Mouse (Mus musculus): ENCODE measurements at regions not wholly inside any gene's neighbourhood (a gene's known extent, or its start where the extent isn't known, plus 50 kb on each side); places are given as distances from the start of the nearest gene placed in this dataset.

DNA sequence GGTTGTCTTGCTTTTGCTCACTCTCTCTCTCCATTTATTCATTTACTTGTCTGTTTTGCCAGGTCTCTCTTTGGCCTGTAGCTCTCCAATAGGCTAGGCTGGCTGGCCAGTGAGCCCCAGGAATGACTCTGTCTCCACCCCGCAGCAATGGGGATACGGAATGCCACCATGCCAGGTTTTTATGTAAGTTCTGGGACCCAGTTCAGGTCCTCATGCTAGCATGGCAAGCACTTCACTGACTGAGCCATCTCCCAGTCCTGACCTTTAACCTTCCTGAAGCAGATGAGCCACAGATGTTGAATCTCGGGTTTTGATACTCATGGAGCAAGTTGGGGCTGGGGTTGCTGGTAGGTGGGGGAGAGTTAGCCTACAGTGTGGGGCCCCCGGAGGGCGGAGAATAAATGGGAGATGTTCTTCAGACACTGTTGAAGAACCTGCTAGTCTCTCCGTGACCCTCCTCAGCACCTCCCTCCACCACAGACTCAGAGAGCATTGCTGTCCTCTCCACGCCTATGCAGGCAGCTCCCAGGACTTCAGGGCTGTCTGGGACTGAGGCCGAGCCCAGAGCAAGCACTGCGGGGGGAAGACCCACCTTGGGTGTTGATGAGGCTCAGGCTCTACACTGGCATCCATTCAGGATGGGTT is 83.9 kb downstream of the Gm11733 start:
- Histone ChIP-seq H3K9me3 (replicated peaks) (no peaks in the 10 kb centered on the region), H3K27me3 (no peaks in the 10 kb centered on the region; the same call in 1 of the 2 replicates), H3K4me1 (replicated peaks) (0 out of 2 replicates have a peak, but pooled peaks cover 3% of the 10 kb centered on the region), H3K36me3 (replicated peaks) (no peaks in the 10 kb centered on the region), H3K27ac (replicated peaks) (no peak overlapping the region), H3K4me2 (no peak overlapping the region), H3K4me3 (replicated peaks) (no peak overlapping the region), H3K9ac (no peak overlapping the region)
- 70% methylated on average over 9 of the region's 9 CpGs for WGBS (ENCODE audit: insufficient replicate concordance)
- ATAC-seq (ENCODE audit: insufficient read depth), result no peak

DNA sequence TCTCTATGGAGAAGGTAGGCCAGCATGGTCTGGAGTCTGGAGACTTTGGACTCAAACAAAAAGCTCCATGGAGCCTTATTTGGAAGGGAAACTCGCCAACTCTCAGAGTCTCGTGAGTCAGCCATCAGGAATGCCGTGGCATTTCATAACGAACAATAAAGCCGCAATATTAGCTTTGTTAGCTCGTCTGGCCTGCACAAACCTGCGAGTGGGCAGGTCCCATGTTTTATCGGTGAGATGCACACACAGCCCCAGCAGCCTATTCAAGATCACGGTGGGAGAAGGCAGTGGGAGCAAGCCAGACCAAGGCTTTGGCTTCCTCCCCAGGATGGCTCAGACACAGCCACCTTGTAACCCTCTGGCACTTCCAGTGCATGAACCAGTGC is 84.4 kb downstream of the Gm11733 start:
- WGBS (ENCODE audit: insufficient replicate concordance), result 50% methylated on average over 9 of the region's 9 CpGs
- no peak overlapping the region for H3K4me2 ChIP-seq
- 0 out of 2 replicates have a peak, but pooled peaks cover 3% of the 10 kb centered on the region for H3K4me1 ChIP-seq (replicated peaks)
- ATAC-seq (ENCODE audit: insufficient read depth), result no peak
- no peak overlapping the region for H3K4me3 ChIP-seq (replicated peaks)
- H3K27me3 ChIP-seq, result no peaks in the 10 kb centered on the region; the same call in 1 of the 2 replicates
- no peaks in the 10 kb centered on the region for H3K9me3 ChIP-seq (replicated peaks)
- no peak overlapping the region for H3K27ac ChIP-seq (replicated peaks)
- H3K9ac ChIP-seq, result no peak overlapping the region
- H3K36me3 ChIP-seq (replicated peaks), result no peaks in the 10 kb centered on the region

DNA sequence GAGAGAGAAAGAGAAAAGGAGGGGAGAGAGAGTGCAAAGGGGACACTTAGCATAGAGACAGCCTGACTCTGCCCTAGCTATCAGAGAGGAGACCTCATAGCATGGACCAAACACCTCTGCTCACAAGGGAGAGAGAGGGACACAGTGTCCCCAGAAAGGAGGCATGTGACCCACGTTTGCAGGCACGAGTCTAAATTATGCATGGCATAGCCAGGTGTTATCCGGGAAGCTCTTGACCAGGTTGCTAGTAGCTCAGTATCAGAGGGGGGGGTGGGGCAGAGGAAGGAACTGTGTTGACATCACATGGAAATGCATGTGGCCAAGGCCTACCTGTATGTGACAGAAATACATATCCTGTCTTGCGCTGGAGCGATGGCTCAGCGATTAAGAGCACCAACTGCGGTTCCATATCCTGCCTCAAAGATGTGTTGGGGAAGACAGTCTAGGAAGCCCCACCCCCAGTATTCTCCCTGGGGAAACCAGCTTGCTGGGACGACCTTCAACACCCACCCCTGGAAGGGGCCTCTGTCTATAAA is 84.5 kb upstream of the Tnrc6c start:
- no peaks in the 10 kb centered on the region for H3K36me3 ChIP-seq (replicated peaks)
- WGBS (ENCODE audit: insufficient replicate concordance), result 49% methylated on average over 8 of the region's 8 CpGs
- no peak overlapping the region for H3K9ac ChIP-seq
- 0 out of 2 replicates have a peak, but pooled peaks cover 3% of the 10 kb centered on the region for H3K4me1 ChIP-seq (replicated peaks)
- H3K9me3 ChIP-seq (replicated peaks), result no peaks in the 10 kb centered on the region
- H3K4me2 ChIP-seq, result no peak overlapping the region
- no peaks in the 10 kb centered on the region; the same call in 1 of the 2 replicates for H3K27me3 ChIP-seq
- H3K27ac ChIP-seq (replicated peaks), result no peak overlapping the region
- ATAC-seq (ENCODE audit: insufficient read depth), result no peak
- H3K4me3 ChIP-seq (replicated peaks), result no peak overlapping the region

DNA sequence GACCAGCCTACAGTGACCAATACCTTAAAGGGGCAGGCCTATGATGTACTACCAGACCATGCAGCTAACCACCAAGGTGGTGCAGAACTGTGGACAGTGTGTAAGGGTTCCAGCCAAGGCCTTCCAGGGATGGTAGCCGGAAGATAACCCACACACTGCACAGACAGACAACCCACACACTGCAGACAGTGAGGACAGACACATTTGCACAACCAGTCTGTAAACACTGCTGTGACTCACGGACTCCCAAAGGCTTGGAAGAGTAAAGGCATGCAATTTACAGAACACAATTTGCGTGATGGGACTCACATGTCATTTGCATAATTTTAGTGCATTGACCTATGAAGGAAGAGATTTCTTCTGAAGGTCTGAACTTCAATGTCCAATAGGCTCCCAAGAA is 82.2 kb upstream of the Tnrc6c start:
- Histone ChIP-seq H3K4me2 (no peak overlapping the region), H3K9ac (no peak overlapping the region), H3K4me3 (replicated peaks) (no peak overlapping the region), H3K4me1 (replicated peaks) (0 out of 2 replicates have a peak, but pooled peaks cover 3% of the 10 kb centered on the region), H3K27me3 (no peaks in the 10 kb centered on the region), H3K9me3 (replicated peaks) (no peaks in the 10 kb centered on the region), H3K36me3 (replicated peaks) (no peaks in the 10 kb centered on the region), H3K27ac (replicated peaks) (no peak overlapping the region)
- no peak for ATAC-seq (ENCODE audit: insufficient read depth)
- WGBS (ENCODE audit: insufficient replicate concordance), result 54% methylated on average over 3 of the region's 3 CpGs

DNA sequence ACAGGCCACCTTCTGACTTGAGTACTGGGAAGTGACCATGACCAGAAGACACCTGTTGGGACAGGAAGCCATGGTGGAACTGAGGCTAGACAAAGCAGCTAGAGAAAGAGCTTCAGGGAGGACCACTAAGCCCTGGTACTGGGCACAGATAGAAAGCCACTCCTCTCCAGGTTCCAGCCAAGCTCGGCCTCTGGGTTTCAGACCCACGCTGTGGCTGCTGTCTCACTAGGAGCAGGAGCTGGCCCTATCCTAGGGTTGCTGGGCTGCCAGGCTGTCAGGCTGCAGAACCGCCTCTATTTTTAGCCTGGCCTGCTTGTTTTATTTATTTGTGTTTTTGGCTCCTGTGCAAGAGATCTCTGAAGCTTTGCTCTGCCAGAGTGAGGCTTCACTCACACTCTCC is 79.4 kb upstream of the Tnrc6c start:
- no peak overlapping the region for H3K4me3 ChIP-seq (replicated peaks)
- H3K27me3 ChIP-seq, result no peaks in the 10 kb centered on the region
- no peak overlapping the region for H3K9ac ChIP-seq
- 43% methylated on average over 3 of the region's 3 CpGs for WGBS (ENCODE audit: insufficient replicate concordance)
- no peaks in the 10 kb centered on the region for H3K36me3 ChIP-seq (replicated peaks)
- no peak overlapping the region for H3K27ac ChIP-seq (replicated peaks)
- ATAC-seq (ENCODE audit: insufficient read depth), result no peak
- H3K4me1 ChIP-seq (replicated peaks), result no peaks in the 10 kb centered on the region
- H3K4me2 ChIP-seq, result no peak overlapping the region
- no peaks in the 10 kb centered on the region for H3K9me3 ChIP-seq (replicated peaks)

DNA sequence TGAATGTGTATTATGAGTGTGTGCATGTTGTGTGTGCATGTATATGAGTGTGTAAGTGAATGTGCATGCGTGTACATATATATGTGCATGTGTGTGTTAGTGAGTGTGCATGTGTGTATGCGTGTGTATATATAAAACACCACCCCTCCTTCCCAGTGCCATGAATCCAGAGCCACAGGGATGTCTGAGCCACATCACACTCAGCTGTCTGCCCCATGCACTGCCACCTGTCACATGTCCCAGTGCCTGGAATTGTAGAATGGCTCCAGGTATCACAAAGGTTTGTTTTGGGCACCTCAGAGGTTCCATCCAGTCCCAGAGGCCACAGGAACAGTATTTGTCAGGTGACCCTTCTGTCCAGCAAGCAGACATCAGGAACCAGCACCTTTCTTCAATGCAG is 75.0 kb upstream of the Tnrc6c start:
- H3K36me3 ChIP-seq (replicated peaks), result no peaks in the 10 kb centered on the region
- ATAC-seq (ENCODE audit: insufficient read depth), result no peak
- H3K27me3 ChIP-seq, result peaks cover 3% of the 10 kb centered on the region; the same call in 1 of the 2 replicates
- no peak overlapping the region for H3K4me3 ChIP-seq (replicated peaks)
- no peak overlapping the region for H3K4me2 ChIP-seq
- 62% methylated on average over 2 of the region's 2 CpGs for WGBS (ENCODE audit: insufficient replicate concordance)
- H3K9ac ChIP-seq, result no peak overlapping the region
- H3K4me1 ChIP-seq (replicated peaks), result no peaks in the 10 kb centered on the region
- H3K27ac ChIP-seq (replicated peaks), result no peak overlapping the region
- no peaks in the 10 kb centered on the region for H3K9me3 ChIP-seq (replicated peaks)

DNA sequence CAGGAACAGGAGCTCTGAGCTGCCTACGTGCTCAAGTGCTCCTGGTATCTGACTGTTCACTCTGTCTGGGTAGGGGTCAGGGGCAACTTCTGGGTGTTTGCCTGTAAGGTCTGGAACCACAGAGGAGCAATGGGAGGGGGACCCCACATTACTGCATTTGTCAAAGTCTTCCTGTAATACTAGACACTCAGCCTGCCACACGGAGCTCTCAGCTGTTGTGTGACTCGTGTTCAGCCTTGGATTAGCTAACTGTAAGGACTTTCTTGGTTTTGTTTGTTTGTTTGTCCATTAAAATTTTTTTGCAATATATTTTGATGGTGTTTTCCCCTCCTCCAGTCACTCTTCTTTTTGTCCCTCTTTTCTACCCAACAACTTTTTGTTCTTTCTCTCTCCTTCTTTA is 74.4 kb upstream of the Tnrc6c start:
- no peak for ATAC-seq (ENCODE audit: insufficient read depth)
- 34% methylated on average over 3 of the region's 3 CpGs for WGBS (ENCODE audit: insufficient replicate concordance)
- peaks cover 3% of the 10 kb centered on the region; the same call in 1 of the 2 replicates for H3K27me3 ChIP-seq
- H3K9me3 ChIP-seq (replicated peaks), result no peaks in the 10 kb centered on the region
- no peak overlapping the region for H3K4me3 ChIP-seq (replicated peaks)
- no peak overlapping the region for H3K27ac ChIP-seq (replicated peaks)
- H3K4me1 ChIP-seq (replicated peaks), result no peaks in the 10 kb centered on the region
- H3K4me2 ChIP-seq, result no peak overlapping the region
- no peaks in the 10 kb centered on the region for H3K36me3 ChIP-seq (replicated peaks)
- H3K9ac ChIP-seq, result no peak overlapping the region

DNA sequence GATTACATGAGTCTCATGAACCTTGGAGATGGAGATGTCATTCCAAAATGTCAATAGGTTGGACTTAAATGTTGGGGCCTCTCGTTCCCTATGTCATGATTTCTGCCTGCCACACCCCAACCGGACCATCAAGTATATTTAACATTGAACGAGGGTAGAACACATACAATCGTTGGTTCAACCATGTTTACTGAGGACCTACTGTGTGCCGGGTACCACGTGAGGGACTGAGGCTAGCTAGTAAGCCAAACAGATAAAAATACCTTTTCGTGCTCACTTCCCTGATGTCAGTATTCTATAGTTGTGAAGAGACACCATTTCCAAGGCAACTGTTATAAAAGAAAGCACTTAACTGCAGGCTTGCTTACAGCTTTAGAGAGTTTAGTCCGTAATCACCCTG is 70.6 kb upstream of the Tnrc6c start:
- peaks cover 3% of the 10 kb centered on the region; the same call in 1 of the 2 replicates for H3K27me3 ChIP-seq
- no peak overlapping the region for H3K4me3 ChIP-seq (replicated peaks)
- H3K27ac ChIP-seq (replicated peaks), result no peak overlapping the region
- H3K36me3 ChIP-seq (replicated peaks), result no peaks in the 10 kb centered on the region
- no peak overlapping the region for H3K4me2 ChIP-seq
- H3K9me3 ChIP-seq (replicated peaks), result no peaks in the 10 kb centered on the region
- H3K4me1 ChIP-seq (replicated peaks), result no peaks in the 10 kb centered on the region
- no peak overlapping the region for H3K9ac ChIP-seq
- ATAC-seq (ENCODE audit: insufficient read depth), result no peak
- WGBS (ENCODE audit: insufficient replicate concordance), result 71% methylated on average over 8 of the region's 8 CpGs

DNA sequence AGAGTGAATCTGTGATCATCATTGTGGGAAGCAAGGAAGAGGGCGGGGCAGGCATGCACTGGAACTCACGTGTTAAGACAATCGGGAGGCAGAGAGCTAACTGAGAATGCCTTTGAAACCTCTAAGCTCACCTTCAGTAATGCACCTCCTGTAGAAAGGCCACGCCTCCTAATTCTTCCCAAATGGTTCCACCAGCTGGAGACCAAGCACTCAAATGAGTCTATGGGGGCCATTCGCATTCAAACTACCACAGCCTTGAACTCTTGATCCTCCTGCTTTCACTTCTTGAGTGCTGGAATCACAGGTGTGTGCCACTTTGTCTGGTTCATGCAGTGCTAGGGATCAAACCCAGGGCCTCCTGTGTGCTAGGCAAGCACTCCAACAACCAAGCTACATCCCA is 68.5 kb upstream of the Tnrc6c start:
- Histone ChIP-seq H3K36me3 (replicated peaks) (no peaks in the 10 kb centered on the region), H3K4me2 (no peak overlapping the region), H3K27me3 (no peaks in the 10 kb centered on the region), H3K9ac (no peak overlapping the region), H3K9me3 (replicated peaks) (no peaks in the 10 kb centered on the region), H3K4me1 (replicated peaks) (no peaks in the 10 kb centered on the region), H3K4me3 (replicated peaks) (no peak overlapping the region), H3K27ac (replicated peaks) (no peak overlapping the region)
- 55% methylated on average over 5 of the region's 5 CpGs for WGBS (ENCODE audit: insufficient replicate concordance)
- ATAC-seq (ENCODE audit: insufficient read depth), result no peak

DNA sequence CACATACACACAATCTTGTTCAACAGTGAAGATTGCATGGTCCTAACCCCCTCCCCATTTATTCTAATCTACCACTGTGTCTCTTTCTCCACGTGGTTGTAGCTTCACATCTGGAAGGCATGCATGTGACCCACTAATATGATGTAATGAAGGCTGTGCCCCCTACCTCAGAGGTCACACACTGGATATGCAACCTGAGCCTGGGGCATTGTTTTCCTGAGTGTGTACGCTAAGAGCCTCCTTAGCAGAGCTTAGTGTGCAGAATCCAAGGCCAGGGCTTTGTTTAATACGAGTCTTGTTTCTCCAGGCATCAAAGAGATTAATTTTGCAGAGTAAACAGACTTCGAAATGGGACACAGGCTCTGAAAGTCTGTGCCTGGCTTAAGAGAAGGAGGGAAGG is 68.0 kb upstream of the Tnrc6c start:
- no peak overlapping the region for H3K4me2 ChIP-seq
- H3K9me3 ChIP-seq (replicated peaks), result no peaks in the 10 kb centered on the region
- H3K36me3 ChIP-seq (replicated peaks), result no peaks in the 10 kb centered on the region
- ATAC-seq (ENCODE audit: insufficient read depth), result no peak
- H3K4me1 ChIP-seq (replicated peaks), result no peaks in the 10 kb centered on the region
- H3K27ac ChIP-seq (replicated peaks), result no peak overlapping the region
- no peak overlapping the region for H3K9ac ChIP-seq
- no peaks in the 10 kb centered on the region for H3K27me3 ChIP-seq
- WGBS (ENCODE audit: insufficient replicate concordance), result 49% methylated on average over 4 of the region's 4 CpGs
- H3K4me3 ChIP-seq (replicated peaks), result no peak overlapping the region

DNA sequence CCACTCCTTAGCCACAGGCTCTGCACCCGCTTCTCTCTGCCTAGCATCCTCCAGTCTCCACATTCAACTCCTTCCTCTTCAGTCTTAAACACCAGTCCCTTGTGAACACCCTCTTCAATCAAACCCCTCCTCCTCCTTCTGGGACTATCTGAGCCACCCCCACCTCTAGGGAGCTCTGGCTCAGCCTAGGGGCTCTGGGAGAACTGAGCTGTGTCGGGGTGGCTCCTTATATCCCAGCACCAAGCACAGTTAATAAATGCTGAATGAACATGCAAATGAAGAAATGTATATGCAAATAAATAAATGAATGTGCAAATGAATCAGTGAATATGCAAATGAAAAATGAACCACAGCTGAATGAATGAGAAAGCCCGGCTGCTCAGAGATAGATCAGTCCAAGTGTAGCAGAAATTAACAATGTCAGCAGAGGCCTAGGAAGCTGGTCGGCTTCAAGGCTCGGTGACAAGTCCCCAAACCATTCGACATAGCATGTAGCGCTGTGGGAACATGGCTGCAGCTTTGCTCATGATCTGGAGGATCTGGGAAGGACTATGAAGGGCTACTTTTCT is 67.1 kb upstream of the Tnrc6c start:
- no peak for ATAC-seq (ENCODE audit: insufficient read depth)
- WGBS (ENCODE audit: insufficient replicate concordance), result 69% methylated on average over 7 of the region's 7 CpGs

More for the DNA sequence above, 67.1 kb upstream of the Tnrc6c start:
- no peaks in the 10 kb centered on the region for H3K4me1 ChIP-seq (replicated peaks)
- H3K27ac ChIP-seq (replicated peaks), result no peak overlapping the region
- H3K36me3 ChIP-seq (replicated peaks), result no peaks in the 10 kb centered on the region
- no peak overlapping the region for H3K9ac ChIP-seq
- H3K4me3 ChIP-seq (replicated peaks), result no peak overlapping the region
- H3K27me3 ChIP-seq, result no peaks in the 10 kb centered on the region
- H3K4me2 ChIP-seq, result no peak overlapping the region
- no peaks in the 10 kb centered on the region for H3K9me3 ChIP-seq (replicated peaks)
